Mouse (Mus musculus) urinary bladder, postnatal 14 days (tissue): ENCODE results near the gene Akr1d1.

Experiments used
- DNase-seq: peaks from one replicate; pipeline ENCODE4 v3.0.0; 2021; ENCODE audit warnings: low spot score

The Akr1d1 gene

DNA sequence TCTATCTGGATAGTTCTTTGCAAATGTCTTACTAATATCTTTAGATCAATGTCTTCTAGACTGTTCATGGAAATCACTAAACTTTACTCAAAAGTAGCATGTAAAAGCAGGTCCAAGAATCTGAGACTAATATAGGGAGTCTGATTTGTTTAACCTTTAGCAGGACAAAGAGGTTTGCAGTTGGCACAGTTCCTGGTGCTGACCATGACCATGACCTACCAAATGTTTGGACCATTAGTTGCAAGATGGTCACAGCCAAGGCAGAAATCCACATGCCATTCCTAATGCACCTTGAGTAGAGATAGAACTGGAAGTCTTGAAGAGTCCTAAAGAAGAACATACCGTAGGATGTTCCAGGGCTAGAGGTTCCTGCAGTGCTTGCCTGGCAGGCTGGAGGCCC, 37.4 kb downstream of the Akr1d1 start:
- DNase-seq = no peak

DNA sequence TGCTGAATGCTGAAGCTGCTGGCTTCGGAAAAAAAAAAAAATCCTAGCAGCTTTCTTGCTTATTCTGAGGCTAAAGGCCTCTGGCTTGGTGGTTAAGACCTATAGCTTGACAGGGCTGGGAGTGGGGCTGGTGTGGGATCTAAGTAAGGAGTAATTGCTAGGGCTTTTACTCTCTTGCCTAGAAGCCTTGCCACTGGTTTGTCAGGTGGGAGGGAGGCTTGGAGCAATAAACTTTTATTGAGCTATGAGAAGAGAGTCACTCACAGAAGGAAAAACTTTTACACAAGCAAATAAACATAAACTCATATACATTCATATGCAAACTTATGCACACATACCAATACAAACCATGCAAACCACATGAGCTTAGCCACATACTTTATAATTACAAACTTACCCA, 42.0 kb downstream of the Akr1d1 start:
- DNase-seq = no peak

DNA sequence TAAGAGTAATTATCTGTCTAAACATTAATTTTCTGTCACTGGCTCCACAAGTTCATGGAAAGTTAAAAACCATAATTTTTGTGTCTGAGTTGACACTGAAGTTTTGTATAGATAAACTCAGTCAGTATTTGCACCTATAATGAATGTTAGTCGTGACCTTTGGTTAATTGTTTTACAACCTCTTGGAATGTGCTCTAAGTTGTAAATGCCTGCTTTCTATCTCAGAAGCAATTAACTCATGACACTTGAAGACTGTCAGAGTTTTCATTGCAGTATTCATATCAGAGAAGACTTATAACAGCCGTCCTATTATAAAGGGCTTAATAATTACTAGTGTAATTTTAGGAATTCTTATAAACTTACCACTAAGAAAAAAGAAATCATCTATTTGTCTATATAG, 43.0 kb downstream of the Akr1d1 start:
- no peak for DNase-seq

DNA sequence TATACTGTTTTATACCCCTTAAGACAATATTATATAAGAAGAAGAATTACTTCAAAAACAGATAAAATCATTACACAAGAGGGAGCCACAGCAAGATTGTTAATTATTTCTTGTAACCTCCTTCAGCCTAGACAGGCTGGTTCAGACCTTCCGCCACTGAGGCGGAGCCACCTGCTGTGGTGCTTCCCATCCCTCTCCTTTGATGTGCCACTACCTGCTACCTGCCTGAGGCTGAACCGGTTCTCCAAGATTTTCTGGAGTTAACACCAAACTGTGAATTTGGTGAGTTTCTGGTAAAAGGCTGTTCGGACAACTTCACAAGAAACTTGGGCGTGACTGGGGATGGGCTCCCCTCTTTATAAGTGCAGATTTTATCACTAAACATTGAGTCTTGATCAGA, 50.5 kb downstream of the Akr1d1 start:
- peak; percentile 6 for DNase-seq

DNA sequence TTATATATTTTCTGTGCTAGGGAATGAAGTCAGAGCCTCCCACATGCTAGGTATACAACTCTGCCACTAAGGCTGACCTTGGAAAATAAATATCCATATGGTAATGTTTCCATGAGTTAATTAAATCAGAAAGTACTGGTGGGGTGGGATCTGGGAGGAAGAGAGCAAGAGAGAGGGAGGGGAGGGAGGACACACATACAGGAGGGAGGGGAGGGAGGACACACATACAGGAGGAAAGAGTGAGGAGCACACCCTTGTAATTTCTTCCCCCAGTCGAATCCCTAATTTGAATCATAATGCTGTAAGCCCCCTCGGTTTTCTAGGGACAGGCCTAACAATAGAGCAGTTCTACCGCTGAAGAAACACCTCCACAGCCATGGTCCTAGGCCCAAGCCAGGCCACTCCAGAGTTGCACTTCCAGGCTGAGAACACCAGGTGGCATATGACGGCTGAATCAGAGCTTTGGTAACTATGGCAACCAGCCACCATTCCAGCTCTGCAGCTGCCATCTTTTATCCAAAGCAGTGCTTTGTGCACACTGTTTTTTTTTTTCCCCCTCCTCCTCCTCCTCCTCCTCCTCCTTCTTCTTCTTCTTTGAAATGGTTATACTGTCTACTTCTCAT, 59.5 kb downstream of the Akr1d1 start:
- DNase-seq = peak; percentile 51

DNA sequence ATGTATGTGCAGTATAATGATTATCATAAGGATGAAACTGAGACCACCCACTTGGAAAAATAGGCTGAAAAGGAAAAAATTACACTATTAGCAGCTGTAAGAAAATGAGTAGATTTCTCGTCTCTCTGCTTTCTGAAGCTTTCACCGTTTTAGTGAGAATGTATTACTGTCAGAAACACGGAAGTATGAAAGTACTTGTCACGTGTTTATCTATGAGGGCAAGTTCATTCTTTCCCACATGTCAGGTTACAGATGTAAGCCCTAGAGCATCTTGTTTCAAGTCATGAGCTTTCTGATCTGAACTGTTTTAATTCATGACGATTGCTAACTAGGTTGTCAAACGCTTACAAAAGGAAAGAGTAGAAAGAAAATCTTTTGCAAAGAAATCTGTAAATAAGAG, 60.8 kb downstream of the Akr1d1 start:
- no peak for DNase-seq

DNA sequence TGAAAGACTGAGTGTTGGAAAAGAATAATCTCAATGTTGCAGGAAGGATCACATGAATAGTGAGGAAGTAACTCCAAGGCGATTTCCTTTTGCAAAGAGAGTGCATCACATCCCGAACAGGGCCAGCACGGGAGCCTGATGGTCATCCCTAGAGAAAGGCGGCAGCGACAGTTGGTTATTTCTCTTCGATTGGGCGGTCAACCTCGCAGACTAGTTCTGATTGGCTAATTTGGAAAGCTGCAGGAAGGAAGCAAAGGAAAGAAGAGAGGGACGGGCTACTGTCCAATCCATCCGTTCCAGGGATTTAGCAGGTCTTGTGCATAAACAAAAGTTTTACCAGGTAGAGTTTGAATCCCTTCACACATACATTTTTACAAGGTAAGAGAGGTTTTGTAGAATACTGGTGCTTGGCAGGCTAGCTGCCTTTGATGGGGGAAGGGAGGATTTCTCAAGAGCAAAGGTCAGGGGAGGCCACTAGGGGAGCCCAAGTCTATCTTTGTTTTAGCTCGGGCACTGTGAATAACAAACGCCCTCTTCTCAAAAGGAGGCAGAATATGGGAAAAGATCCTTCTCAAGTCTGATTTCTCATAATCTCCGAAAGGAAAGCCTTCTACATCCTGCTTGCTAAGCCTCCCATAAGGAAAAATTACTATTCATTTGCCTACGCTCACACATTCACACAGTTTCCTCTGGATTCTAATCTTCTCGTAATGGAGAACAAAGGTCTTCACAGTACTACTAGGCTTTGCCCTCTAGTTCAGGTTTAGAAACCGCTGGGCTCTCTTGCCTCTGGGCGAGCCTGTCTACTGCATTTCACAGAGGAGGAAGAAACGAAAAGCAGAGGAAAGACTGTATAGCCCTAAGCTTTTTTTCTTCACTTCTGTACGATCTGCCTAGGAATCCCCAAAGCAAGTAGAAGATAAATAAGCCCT, 62.4 kb downstream of the Akr1d1 start:
- DNase-seq = no peak

DNA sequence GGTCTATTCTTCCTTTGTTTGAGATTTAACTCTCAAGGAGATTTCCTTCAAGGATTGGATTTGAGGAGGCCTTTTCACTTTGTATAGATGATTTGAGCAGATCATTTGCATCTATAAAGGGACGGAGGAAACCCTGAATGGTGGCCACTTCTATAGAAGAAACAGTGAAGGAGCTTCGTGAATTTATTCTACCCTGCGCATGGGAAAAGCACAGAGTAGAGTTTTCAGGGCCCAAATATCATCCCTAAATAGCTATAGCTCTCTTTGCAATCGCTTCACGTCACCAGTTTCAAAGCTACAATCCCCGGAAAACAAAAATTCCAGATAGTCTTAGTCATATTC, 63.0 kb downstream of the Akr1d1 start:
- no peak for DNase-seq

DNA sequence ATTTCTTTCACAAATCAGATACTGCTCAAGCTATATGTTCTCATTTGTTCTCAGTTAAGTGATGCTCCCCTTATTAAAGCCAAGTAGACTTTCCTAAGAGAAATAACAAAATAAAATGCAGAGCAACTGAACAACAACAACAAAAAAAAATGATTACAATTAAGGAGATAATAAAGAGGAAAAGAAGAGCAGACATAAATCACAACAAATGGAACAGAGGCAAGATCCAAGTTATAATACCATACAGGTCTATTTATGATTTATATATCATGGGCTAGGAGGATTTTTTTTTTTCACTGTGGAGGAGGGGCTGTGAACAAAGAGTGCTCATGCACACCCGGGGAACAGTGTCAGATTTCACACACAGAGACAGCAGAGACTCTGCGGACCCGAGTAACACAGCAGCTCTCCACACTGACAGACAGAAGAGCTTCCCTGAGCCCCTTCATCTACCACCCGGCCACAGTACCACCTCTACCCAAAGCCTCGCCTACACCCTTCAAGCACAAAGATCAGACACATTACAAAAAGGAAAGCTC, 63.6 kb downstream of the Akr1d1 start:
- no peak for DNase-seq

DNA sequence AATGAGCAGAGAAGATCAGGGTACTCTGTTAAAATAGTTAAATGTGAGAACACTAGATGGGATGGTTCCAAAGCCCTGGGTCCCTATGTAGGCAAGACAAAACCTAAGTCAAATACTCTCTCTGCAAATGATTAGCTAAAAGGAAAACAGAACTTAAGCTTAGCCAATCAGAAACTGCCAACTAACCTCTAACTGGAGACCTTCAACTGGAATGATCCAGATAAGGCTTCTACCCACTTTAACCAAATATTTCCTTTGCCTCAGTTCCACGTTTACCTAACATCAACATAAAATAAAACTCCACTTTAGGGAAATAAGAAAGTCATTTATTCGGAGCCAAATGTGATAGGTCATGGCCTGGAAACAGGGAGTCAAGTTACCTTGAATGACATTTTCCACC, 67.1 kb downstream of the Akr1d1 start:
- DNase-seq = no peak

DNA sequence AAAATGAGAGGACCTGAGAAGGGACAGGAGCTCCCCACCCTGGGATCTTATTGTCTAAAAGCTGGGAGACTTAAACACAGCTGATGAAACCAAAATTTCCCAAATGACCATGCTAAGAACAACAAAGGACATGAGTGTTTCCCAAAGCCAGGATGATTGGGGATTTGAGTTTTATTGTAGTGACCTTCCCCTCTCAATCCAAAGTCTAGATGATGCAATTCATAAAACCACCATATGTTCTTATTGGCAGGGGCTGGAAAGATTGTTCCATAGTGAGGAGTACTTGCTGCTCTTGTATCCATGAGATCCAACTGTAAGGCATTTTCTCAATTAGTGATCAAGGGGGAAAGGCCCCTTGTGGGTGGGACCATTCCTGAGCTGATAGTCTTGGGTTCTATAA, 68.1 kb downstream of the Akr1d1 start:
- no peak for DNase-seq

DNA sequence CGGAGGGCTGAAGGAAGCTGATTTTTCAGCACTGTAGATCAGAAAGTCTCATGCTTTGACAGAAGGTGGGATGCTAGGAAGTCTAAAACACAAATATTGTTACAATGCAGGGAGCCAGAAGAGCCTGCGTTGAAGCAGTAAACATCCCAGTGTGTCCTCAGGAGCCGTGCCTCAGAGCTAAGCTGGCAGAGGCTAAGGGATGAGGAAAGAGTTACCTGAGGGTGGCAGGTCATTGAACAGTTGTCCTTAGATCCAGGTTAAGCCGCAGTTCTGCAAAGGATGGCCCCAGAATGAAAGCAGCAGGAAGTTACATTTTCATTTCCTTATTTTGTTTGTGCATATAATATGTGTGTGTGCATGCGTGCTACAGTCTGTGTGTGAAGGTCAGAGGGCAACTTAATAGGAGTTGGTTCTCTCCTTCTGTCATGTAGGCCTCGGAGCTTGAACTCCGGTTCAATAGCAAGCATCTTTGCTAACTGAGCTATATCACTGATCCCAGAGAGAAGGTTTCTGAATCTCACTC, 71.1 kb downstream of the Akr1d1 start:
- no peak for DNase-seq

DNA sequence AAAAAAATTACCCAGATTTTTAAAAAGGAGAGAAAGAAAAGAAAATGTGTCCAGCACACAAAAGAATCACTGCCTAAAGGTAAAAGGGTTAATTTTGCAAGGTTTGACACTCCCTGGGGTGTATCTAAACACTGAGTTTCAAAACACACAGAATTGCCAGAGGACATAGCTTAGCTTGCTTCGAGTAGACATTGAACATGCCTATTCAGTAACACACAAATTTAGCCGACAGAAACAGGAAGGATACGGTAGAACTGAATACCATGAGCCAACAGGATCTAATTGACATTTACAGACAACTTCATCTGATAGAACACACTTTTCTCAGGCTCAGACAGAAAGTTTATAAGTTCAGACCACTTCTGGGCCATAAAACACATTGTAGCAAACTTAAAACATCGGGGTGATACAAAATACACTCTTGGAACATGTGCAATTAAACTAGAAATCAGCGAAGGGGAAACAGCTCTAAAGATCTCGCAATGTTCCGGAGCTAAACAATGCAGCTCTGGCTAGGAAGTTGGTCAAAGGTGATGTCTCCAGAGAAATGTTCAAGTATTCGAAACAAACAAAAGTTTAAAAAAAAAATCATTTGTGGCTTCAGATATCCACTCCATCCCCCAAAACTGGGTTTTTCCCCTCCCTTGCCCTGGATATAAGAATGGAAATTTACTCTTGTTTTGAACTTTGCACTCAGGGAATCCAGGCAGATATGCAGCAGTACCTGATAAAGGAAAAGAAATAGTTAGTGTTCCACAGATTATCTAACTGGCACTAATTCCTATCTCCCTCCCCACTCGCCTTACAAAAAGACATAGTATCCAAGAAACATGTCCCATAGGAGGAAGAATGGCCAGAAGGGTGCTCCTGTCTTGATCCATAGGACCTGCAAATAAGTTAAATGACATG, 73.1 kb downstream of the Akr1d1 start:
- no peak for DNase-seq

DNA sequence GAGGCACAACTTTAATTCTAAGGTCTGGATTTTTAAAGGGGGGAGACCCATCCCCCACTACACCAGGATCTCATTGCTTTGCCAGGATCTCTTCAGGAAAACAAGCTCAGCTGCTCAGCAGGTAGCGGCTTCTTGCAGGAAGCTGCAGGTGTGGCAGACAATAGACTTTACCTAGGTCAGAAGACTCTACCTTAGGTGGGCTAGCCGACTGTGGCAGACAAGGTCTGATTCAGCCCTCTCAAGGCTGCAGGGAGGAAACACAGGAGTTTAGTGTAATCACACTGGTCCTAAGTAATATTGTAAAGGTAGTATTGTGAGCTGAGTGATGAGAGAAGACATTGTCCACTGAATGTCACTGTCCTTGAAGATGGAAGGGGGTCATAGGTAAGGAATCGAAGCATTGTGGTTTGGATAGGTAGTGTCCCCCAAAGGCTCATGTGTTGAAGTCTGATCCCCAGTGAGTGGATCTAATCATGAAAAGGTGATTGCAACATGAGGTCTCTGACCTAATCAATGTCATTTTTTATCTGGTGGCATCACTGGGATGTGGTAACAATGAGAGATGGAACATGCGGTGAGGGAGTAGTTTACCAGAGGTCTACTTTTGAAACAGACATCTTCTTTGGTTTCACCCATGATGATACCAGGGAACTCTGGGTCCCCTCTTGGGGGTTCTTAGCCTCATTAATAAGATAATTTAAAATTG, 74.4 kb downstream of the Akr1d1 start:
- DNase-seq = no peak

DNA sequence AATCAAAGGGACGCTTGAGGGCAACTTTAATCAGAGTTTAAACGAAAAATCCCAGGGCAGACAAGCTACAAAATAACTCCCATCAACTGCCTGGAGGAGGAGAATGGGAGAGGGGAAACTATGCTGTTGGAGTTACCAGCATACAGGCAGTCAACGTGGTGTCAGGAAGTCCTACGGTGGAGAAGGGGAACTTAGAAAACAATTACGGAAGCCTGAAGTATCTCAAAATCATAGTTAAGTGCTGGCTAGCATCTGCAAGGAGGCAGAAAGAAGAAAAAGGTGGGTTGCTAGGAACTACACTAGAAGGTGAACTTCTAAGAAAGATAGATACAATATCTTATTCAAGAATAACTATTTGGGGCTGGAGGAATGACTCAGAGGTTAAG, 74.9 kb downstream of the Akr1d1 start:
- no peak for DNase-seq

DNA sequence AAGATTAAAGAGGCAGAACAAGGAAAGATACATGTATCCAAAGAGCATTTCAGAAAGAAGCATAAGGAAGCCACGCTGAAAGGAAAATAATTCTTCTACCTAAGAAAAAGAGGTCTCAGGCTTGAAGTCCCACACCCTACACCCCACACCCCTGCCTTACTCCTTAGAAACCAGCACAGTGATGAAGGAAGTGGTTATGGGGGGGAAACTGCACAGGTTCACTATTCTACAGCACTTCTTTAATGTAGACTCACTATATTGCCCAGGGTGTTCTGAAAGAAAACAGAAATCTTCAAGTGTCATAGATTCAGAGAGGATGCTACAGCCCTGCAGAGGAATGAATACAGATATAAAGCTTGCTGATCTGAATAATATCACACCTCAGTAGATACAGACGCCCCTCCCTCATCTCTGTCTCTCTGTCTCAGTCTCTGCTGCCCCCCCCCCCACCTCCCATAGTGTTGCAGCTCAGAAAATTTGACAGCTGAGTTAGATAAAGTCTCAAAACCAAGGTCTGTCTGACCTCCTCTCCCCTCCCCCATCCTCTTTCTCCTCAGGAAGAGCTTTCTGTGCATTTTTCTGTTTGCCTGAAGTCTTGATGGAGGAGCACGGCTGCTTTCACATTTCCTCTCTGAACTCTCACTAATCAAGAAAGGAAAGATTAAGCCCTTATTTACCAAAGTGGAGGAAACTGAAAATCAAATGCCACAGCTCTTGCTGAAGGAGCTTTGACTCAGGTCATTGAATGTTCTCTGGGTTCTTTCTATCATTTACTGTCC, 77.7 kb downstream of the Akr1d1 start:
- no peak for DNase-seq

DNA sequence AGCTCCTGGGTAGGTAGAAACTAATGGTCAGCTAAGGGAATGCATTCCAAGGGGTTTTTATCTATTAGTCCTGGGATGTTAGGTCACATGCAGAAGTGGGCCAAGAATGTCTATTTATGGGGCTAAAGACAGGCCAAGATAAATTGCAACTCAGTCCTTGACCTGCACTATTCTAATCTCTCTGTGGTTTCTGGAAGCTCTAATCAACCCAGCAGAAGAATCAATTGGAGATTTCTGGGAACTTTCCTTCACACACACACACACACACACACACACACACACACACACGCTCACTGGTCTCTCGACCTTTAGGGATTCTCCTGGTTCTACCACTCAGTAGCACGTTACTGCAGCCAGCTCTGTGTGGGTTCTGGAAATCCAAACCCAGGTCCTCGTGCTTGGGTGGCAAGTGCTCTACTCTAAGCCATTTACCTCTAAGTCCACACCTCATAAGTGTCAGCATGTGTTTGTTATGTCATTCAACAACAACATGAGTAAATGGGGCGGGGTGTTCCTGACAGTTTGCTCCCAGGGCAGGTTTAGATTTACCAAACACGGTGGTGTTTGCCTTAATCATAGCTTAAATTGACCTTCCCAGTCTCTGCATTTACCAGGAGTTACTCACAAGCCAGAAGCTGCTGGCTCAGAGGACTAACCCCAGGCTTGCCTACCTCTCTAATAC, 82.8 kb downstream of the Akr1d1 start:
- no peak for DNase-seq

DNA sequence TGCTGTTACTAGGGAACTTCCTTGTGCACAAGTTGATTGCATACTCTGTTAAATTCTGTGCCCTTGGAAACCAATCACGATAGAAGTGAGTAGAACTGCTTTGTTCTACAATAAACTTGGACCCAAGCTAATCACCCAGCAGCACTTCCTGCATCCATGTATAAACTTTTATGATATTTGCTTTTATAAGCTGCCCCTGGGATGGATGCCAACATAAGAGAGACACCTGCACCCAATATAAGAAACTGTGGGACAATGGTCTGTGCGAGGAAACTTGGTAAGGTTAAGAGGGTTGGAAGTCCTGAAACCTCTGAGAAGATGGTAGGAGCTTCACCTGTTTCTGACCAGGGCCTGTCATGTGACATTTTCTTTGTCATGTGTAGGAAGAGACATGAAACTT, 85.5 kb downstream of the Akr1d1 start:
- no peak for DNase-seq

DNA sequence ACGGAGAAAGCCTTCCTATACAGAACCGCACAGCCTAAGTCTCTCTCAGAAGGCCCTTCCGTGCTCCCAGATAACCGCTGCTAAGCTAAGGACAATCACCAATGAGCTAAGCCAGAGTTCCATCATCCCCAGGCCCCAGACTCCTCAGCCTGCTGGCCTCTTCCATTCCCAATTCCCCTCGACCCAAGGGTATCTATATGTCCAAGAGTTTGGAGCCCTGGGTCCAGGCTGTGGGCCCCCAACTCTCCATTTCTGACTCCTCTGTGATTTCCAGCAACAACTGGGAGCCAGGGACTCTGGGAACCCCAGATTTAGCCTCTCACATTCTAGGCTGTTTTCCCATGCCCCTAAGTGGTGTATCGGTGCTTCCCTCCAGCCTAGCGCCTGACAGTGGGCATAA, 86.2 kb downstream of the Akr1d1 start:
- DNase-seq = no peak

DNA sequence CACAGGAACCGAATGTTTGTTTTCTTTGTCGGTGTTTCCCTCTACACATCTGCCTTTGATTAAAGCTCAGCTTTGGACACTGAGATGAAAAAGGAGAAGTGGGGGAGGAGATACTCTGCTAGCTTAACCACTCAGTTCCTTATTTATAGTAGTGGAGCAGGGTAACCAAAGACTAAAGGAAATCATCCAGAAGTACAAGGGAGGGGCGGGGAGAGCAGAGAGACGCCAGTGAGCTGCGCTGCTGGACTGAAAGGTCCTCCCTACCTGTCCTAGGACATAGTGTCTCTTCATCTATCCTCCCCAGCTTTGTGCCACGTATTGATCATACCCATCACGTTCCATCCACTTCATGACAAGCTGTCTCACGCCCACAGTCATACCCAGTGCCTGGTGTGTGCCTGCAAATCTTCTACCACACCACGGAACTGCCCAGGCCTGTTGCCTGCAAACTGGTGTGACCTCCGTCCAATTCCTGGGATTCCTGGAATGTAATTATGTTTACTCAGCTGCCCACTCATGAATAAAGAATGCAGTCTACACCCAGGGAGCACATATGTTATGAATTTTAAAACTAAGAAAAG, 87.5 kb downstream of the Akr1d1 start:
- DNase-seq = peak; percentile 47
